Mouse (Mus musculus) forebrain, postnatal 0 days (tissue): Measurements from ENCODE around the gene Slc30a3. TPM values are rescaled to one million over a fixed set of nuclear protein-coding genes. Genes with fewer than 3 reads are reported as not detected.

ENCODE experiments used
- ATAC-seq: fragments of 200-750 bp; cut with Nextera tagmentation; 2 replicates; pipeline ENCODE4 v1.8.0; 2017; ENCODE audit warnings: mild to moderate bottlenecking, moderate library complexity
- DNase-seq: peaks from one replicate; pipeline ENCODE4 v3.0.0-alpha.2; 2015
- H3K27ac ChIP-seq: fragments of 300-500 bp; sonication (generic); 2 replicates; pipeline ENCODE4 v1.5.1; 2014; ENCODE audit warnings: low read depth, mild to moderate bottlenecking, antibody characterized with exemption, low read length, moderate library complexity, mixed read lengths
- H3K27me3 ChIP-seq: fragments of 300-500 bp; sonication (generic); 2 replicates; pipeline ENCODE4 v1.6.1; 2014; ENCODE audit warnings: mild to moderate bottlenecking, low read length, mixed read lengths; ENCODE audit not compliant: insufficient read depth
- H3K36me3 ChIP-seq: fragments of 300-500 bp; sonication (generic); 2 replicates; pipeline ENCODE4 v1.6.1; 2014; ENCODE audit warnings: mild to moderate bottlenecking, moderate library complexity; ENCODE audit not compliant: insufficient read depth
- H3K4me1 ChIP-seq: fragments of 300-500 bp; sonication (generic); 2 replicates; pipeline ENCODE4 v1.6.1; 2014; ENCODE audit warnings: antibody characterized with exemption; ENCODE audit not compliant: insufficient read depth
- H3K4me2 ChIP-seq: fragments of 300-500 bp; sonication (generic); 2 replicates; pipeline ENCODE4 v1.6.1; 2014; ENCODE audit warnings: low read depth, mild to moderate bottlenecking, moderate library complexity
- H3K4me3 ChIP-seq: fragments of 300-500 bp; sonication (generic); 2 replicates; pipeline ENCODE4 v1.5.1; 2014; ENCODE audit warnings: low read depth, low read length, mixed read lengths
- H3K9ac ChIP-seq: fragments of 300-500 bp; sonication (generic); 2 replicates; pipeline ENCODE4 v1.6.1; 2014; ENCODE audit warnings: mild to moderate bottlenecking
- H3K9me3 ChIP-seq: fragments of 300-500 bp; sonication (generic); 2 replicates; pipeline ENCODE4 v1.6.1; 2016; ENCODE audit warnings: low read length
- CTCF ChIP-seq: sonication (generic); IDR thresholded peaks from 2 replicates; pipeline ENCODE4 v1.5.1; 2016; ENCODE audit warnings: antibody characterized with exemption, control low read depth, low read depth
- WGBS: fragments of 180-500 bp; shearing (Covaris S2); extraction: QIAGEN DNeasy Blood & Tissue Kit; methylation state at CpG from one replicate; pipeline ENCODE4 v1.1.7; 2014; 5-methylcytosine and 5-hydroxymethylcytosine counted together
- polyA plus RNA-seq: library from polyadenylated mRNA; unstranded; fragments of >200 nt; fragmentation: Nextera tagmentation; extraction: Ambion mirVana; gene quantifications from 2 replicates; pipeline ENCODE4 v1.2.1, GENCODE M21; 2015
- total RNA-seq: library from RNA; depleted of rRNA; stranded (reverse); fragments of >200 nt; gene quantifications from 2 replicates; pipeline ENCODE4 v1.2.3, GENCODE M21; 2014

Gene Slc30a3
- total and polyA plus RNA-seq, 2 experiments from 2014 or later = 2.8 to 4.5 TPM

DNA sequence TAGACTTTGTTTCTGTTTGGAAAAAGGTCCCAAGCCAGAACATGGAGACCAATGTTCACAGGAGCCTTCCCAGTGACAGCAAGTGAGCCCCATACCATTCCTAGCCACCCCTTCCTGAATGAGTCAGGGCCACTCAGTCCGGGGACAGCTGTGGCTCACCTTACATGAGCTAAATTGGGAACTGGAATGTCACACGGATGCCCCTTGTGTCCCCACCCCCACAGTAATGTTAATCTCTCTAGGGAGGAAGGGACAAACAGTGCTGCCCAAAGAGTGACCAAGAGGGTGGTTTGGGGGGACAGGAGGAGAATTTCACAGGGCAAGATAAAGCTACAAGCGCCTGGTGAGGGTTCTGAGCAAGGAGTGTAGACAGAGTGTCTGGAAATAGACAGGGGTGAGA is 8.3 kb upstream of the Slc30a3 start, which contains the start of gene Trim54:
Trim54 (plus strand) TSS at position 359 of the 400 bp plus-strand sequence.
- H3K4me1 ChIP-seq = no peaks in the 10 kb centered on the region
- no peak within 1 kb of the TSS for H3K4me2 ChIP-seq
- ATAC-seq = no peak
- H3K9ac ChIP-seq = no peak within 1 kb of the TSS
- DNase-seq = no peak
- H3K4me3 ChIP-seq = no peak within 1 kb of the TSS
- no peak for TF ChIP-seq CTCF
- no peaks in the 10 kb centered on the region for H3K36me3 ChIP-seq
- no peaks in the 10 kb centered on the region; the same call in 1 of the 2 replicates for H3K27me3 ChIP-seq
- WGBS = 59% methylated on average over 3 of the region's 3 CpGs
- no peak within 1 kb of the TSS for H3K27ac ChIP-seq
- H3K9me3 ChIP-seq = no peaks in the 10 kb centered on the region

DNA sequence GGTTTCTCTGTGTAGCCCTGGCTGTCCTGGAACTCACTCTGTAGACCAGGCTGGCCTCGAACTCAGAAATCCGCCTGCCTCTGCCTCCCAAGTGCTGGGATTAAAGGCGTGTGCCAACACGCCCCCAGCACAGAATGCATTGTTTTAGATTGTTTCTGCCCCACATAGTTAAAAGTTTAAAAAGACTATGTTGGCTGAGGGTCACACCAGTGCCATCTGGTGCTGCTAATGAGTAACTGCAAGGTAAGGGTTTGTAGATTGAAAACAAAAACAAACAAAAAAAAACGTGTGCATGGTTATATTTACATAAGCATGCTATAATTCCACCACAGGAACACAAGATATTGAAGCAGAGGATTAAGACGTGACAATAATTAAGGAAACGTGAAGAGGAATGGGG is 2.7 kb upstream of the Slc30a3 start:
- ATAC-seq (no peak), DNase-seq (no peak)
- Histone ChIP-seq H3K9ac (no peak overlapping the region), H3K4me3 (no peak overlapping the region), H3K9me3 (no peaks in the 10 kb centered on the region), H3K27me3 (no peaks in the 10 kb centered on the region), H3K27ac (no peak overlapping the region), H3K36me3 (no peaks in the 10 kb centered on the region), H3K4me2 (no peak overlapping the region), H3K4me1 (no peaks in the 10 kb centered on the region)
- peak; percentile 57 for TF ChIP-seq CTCF
- 36% methylated on average over 7 of the region's 7 CpGs for WGBS

DNA sequence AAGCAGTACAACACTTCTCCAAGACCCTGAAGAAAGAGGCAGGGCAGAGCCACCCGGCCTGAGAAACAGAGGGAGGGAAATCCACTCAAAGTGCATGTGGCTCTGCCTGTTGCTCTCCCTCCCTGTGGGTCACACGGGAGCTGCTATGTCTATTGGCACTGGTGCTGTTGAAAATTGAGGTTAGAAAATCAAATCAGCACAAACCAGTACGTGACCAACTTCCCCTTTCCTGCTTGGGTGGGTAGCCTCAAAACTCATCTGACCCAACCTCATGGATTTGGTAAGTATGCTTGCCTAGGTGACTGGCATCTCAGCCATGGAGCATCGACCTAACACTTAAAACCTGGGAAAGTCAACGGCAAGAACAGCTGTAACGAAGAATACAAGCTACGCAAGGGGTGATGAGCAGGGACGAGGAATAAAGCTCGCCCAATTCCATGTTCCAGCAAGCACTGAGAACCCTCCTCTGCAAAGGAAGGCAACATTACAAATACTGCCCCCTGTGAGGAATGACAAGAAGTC is 2.2 kb downstream of the Slc30a3 start, which contains the start of gene Dnajc5g:
Dnajc5g (plus strand) TSS at position 472 of the 522 bp plus-strand sequence.
- WGBS = 81% methylated on average over 9 of the region's 9 CpGs
- Histone ChIP-seq H3K27ac (no peak within 1 kb of the TSS), H3K9ac (no peak within 1 kb of the TSS)

DNA sequence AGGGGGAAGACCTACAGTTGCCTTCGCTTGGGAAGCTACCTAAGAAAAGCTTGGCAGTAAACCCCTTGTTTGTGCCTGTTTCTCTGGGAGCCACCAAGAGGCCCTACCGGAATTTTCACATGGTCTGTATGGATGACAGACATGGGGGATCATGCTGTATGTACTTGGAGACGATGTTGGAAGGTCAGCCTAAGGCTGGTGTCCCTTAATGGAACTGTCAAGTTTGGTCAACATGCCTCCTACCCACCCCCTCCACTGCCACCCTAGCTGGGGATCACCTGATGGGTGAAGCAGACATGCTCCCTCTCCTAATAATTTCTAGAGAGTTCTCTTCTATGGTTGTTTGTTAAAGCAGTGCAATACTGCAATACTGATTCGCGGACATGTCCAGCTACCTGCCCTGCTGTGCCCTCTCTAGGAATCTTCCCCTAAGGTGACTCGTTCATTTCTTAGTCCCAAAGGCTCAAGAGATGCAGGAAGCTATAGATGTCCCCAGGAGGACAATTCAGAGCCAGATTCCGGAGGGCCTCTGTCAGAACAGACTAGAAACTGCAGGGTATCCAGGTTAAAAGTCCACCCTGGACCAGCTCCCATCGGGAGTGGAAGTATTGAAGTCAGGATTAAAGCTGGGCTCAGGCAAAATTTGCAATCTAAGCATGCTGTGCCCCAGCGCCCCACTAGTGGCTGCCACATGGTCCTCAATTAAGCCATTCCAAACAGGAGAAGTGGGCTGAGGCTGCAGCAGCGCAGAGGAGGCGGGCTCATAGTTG is 12.1 kb downstream of the Slc30a3 start:
- Histone ChIP-seq H3K9ac (no peak overlapping the region), H3K27ac (no peak overlapping the region), H3K36me3 (no peaks in the 10 kb centered on the region), H3K4me2 (peak overlapping the region; percentile 28; the same call in 1 of the 2 replicates), H3K27me3 (peaks cover 58% of the 10 kb centered on the region), H3K9me3 (no peaks in the 10 kb centered on the region), H3K4me1 (peaks cover 13% of the 10 kb centered on the region; the same call in 1 of the 2 replicates), H3K4me3 (peak overlapping the region; percentile 11; the same call in 1 of the 2 replicates)
- 17% methylated on average over 11 of the region's 11 CpGs for WGBS
- no peak for DNase-seq
- 0 out of 2 replicates have a peak, but pooled peaks have one; percentile 5 for TF ChIP-seq CTCF
- ATAC-seq = no peak

More for the DNA sequence above, 2.2 kb downstream of the Slc30a3 start, which contains the start of gene Dnajc5g:
- Histone ChIP-seq H3K36me3 (no peaks in the 10 kb centered on the region), H3K4me3 (no peak within 1 kb of the TSS), H3K4me1 (no peaks in the 10 kb centered on the region), H3K27me3 (no peaks in the 10 kb centered on the region), H3K9me3 (no peaks in the 10 kb centered on the region), H3K4me2 (no peak within 1 kb of the TSS)
- DNase-seq = no peak
- TF ChIP-seq CTCF = no peak
- ATAC-seq = no peak

DNA sequence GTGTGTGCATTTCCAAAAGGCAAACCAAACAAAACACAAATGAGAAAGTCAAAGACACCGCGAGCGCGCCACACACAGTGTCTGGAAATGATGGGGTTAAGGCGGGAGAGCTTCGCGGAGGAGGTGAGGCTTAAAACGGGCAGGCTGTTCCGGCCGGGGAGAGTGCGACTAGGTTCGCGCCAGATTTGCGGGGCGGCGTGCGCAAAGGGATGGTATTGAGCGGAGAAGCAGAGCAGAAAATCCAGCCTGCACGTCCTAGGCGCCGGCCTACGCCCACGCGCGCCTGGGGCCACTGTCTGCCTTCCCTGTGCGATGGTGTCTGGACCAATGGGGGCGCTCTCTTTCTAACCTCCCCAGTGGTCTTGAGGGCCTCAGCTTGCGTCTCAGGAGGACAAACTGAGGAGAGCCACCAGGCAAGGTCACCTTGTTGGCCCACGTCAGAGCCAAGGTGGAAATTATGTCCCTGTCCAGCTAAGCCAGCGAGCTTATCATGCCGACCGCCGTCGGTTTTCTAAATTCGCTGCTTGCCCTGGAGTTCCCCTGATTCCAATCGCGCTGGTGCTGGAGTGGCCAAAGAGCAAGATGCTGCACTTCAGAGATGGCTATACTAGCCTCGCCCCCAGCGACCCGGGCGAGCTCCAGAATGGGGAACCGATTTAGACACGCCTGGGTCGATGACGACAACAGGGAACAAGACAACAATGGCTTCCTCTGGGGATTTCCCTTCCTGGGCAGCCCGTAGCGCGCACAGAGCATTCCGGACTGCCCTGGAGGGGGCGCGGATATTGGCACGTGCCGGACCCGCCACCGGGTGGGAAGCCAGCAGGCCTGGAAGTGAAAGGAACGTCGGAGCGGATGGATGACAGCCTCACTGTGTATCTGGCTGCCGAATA is 13.0 kb downstream of the Slc30a3 start:
- H3K27me3 ChIP-seq = peaks cover 66% of the 10 kb centered on the region
- H3K9ac ChIP-seq = no peak overlapping the region
- peak overlapping the region; percentile 28 for H3K4me2 ChIP-seq
- WGBS = 2% methylated on average over 59 of the region's 59 CpGs
- no peaks in the 10 kb centered on the region for H3K9me3 ChIP-seq
- ATAC-seq = peak; percentile 64
- H3K27ac ChIP-seq = no peak overlapping the region
- peak overlapping the region; percentile 13 for H3K4me3 ChIP-seq
- DNase-seq = peak; percentile 31
- TF ChIP-seq CTCF = peak; percentile 26; the same call in 1 of the 2 replicates
- peaks cover 13% of the 10 kb centered on the region; the same call in 1 of the 2 replicates for H3K4me1 ChIP-seq
- H3K36me3 ChIP-seq = no peaks in the 10 kb centered on the region

DNA sequence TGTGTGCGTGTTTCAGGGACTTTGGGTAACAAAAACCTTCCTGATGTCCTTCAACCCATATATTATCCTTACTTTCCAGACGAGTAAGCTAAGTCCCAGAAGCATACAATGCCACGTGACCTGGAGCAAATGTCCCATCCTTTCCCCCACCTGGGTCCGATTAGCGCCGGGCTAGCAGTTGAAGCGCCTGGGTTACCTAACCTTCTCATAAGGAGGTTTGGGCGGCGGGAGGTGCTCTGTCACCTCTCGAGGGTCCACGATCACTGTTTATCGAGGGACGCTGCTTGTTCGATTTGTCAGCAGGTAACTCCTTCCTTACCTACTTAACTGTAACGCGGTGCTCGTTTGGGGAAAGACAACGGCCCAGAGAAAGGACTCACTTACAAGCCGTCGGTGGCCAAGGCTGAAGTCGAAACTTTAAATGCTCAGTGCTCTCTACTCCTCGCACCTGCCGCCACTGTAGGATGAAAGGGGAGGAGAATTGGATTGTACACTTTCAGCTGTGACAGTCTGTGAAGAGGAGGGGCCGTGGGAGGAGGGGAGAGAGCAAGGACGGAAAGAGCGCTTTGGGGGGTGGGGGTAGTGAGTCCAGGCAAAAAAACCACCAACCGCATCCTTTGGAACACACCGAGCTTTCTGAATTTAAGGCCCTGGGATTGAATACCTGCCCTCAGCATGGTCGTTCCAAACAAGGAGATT is 13.8 kb downstream of the Slc30a3 start:
- peaks cover 13% of the 10 kb centered on the region; the same call in 1 of the 2 replicates for H3K4me1 ChIP-seq
- peak overlapping the region; percentile 13; the same call in 1 of the 2 replicates for H3K4me3 ChIP-seq
- no peaks in the 10 kb centered on the region for H3K36me3 ChIP-seq
- H3K9me3 ChIP-seq = no peaks in the 10 kb centered on the region
- no peak for TF ChIP-seq CTCF
- peak overlapping the region; percentile 55 for H3K4me2 ChIP-seq
- 2% methylated on average over 29 of the region's 29 CpGs for WGBS
- H3K27me3 ChIP-seq = peaks cover 66% of the 10 kb centered on the region
- no peak overlapping the region for H3K27ac ChIP-seq
- no peak for DNase-seq
- H3K9ac ChIP-seq = no peak overlapping the region
- no peak for ATAC-seq
